Mouse (Mus musculus) embryonic facial prominence, embryonic 14.5 days (tissue): ENCODE results near the gene Pitpna. TPM values are rescaled to one million over a fixed set of nuclear protein-coding genes. Genes with fewer than 3 reads are reported as not detected.
A peak's percentile ranks its signal among the peaks of the same experiment; 100 is the strongest.

Source experiments
- ATAC-seq: fragments of 200-750 bp; cut with Nextera tagmentation; 2 replicates; pipeline ENCODE4 v1.8.0; 2017; ENCODE audit warnings: low read depth, moderate number of reproducible peaks, moderate TSS enrichment
- DNase-seq: peaks from one replicate; pipeline ENCODE4 v3.0.0-alpha.2; 2015; ENCODE audit warnings: low spot score
- H3K27ac ChIP-seq: fragments of 300-500 bp; sonication (generic); replicated peaks from 2 replicates; pipeline ENCODE4 v1.5.1; 2014; ENCODE audit warnings: low read depth, mild to moderate bottlenecking, low read length, moderate library complexity
- H3K27me3 ChIP-seq: fragments of 300-500 bp; sonication (generic); replicated peaks from 2 replicates; pipeline ENCODE4 v1.6.1; 2014; ENCODE audit warnings: low read length; ENCODE audit not compliant: control insufficient read depth, insufficient read depth
- H3K36me3 ChIP-seq: fragments of 300-500 bp; sonication (generic); 2 replicates; pipeline ENCODE4 v1.6.1; 2014; ENCODE audit warnings: low read length, mixed read lengths; ENCODE audit not compliant: control insufficient read depth, insufficient read depth
- H3K4me1 ChIP-seq: fragments of 300-500 bp; sonication (generic); 2 replicates; pipeline ENCODE4 v1.6.1; 2014; ENCODE audit warnings: antibody characterized with exemption, low read length; ENCODE audit not compliant: control insufficient read depth, insufficient read depth
- H3K4me2 ChIP-seq: fragments of 300-500 bp; sonication (generic); 2 replicates; pipeline ENCODE4 v1.6.1; 2014; ENCODE audit warnings: low read depth, mild to moderate bottlenecking, low read length, moderate library complexity, mixed read lengths
- H3K4me3 ChIP-seq: fragments of 300-500 bp; sonication (generic); 2 replicates; pipeline ENCODE4 v1.5.1; 2014; ENCODE audit warnings: low read depth, mild to moderate bottlenecking, low read length
- H3K9ac ChIP-seq: fragments of 300-500 bp; sonication (generic); 2 replicates; pipeline ENCODE4 v1.6.1; 2014; ENCODE audit warnings: low read depth, mild to moderate bottlenecking, low read length, moderate library complexity, mixed read lengths
- H3K9me3 ChIP-seq: fragments of 300-500 bp; sonication (generic); 2 replicates; pipeline ENCODE4 v1.6.1; 2016; ENCODE audit warnings: low read length; ENCODE audit not compliant: control insufficient read depth
- WGBS: fragments of 180-500 bp; shearing (Covaris S2); extraction: QIAGEN DNeasy Blood & Tissue Kit; methylation state at CpG from one replicate; pipeline ENCODE4 v1.1.7; 2014; 5-methylcytosine and 5-hydroxymethylcytosine counted together
- polyA plus RNA-seq: library from polyadenylated mRNA; unstranded; fragments of >200 nt; fragmentation: Nextera tagmentation; extraction: Ambion mirVana; gene quantifications from 2 replicates; pipeline ENCODE4 v1.2.1, GENCODE M21; 2014

Gene Pitpna
- polyA plus RNA-seq, 1 experiment from 2014 or later, result 86.3 TPM

DNA sequence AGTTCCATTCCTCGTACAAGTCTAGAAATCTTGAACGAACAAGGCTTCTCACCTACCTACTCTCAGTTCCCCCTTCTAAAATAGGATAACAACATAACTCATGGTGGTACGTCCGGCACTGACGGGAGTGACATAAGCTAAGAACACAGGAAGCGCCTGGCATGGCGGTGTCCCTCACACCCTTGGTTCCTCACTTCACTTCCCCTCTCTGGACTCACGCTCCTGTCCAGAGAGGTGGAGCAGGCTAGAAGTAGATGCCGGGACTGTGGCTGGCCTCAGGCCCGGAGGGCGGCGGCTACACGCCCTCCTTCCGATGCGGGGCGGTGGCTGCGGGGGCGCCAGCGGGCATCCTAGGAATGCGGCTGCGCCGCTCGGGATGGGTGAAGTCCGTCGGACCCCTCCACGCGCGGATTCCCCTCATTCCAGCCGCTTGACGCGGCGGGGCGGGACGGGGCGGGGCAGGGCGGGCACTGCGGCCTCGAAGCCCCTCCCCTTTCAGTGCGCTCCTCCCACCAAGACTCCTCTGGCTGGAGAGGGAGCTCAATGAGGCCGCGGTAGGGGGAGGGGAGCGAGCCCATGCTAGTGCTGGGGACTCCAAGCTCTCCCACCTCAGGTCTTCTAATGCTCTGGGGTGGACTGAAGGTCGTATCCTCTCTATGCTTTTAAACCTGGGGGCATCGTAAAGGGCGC lies 66.0 kb downstream of the Pitpna start:
- WGBS, result 4% methylated on average over 13 of the region's 45 CpGs
- peaks cover 12% of the 10 kb centered on the region; the same call in 1 of the 2 replicates for H3K36me3 ChIP-seq
- no peaks in the 10 kb centered on the region for H3K9me3 ChIP-seq
- H3K27me3 ChIP-seq, result peaks cover 8% of the 10 kb centered on the region; the same call in 1 of the 2 replicates
- peak overlapping the region; percentile 75 for H3K27ac ChIP-seq
- H3K9ac ChIP-seq, result peak overlapping the region; percentile 58
- peak overlapping the region; percentile 53 for H3K4me3 ChIP-seq
- H3K4me2 ChIP-seq, result peak overlapping the region; percentile 90
- DNase-seq, result peak; percentile 91
- H3K4me1 ChIP-seq, result peaks cover 37% of the 10 kb centered on the region
- ATAC-seq, result peak; percentile 61

DNA sequence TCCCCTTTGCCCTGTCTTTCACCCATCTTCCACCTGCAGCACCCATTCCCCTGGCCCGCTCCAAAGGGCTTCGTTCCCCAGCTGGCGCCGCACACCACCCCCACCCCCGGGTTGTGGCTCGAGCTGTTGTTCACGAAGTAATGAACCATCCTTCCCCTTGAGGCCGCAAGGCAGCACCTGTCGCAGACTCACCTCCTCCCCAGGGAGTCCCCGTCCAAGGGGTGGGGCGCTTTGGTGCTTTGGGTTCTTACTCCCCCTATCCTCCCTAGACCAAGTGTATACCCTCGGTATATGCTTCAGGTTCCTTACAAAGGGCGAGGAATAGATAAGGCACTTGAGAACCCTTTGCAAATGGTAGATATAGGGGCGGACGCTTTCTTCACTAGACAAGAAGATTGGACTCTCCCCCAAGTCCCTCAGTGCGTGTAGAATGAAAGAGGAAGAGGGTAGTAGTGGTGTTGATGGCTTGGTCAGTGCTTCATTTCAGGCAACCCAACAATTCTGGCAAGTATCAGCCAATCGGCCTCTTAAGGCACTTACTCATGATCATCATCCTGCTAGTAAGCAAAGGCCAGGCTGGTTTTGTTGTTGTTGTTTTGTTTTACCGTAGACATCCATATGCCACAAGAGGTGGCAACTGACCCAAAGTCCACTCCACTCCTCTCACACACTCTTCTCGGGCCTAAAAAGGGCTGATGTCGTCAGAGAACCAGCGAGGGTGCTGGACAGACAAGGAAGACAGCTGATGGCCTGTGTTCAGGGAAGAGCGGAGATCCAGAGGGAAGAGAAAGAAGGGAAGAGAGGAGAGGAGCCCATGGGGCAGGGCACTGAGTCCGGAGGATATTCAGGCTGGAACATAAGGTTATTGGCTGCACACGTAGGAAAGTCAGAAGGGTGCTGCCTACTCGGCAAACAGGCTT lies 66.8 kb downstream of the Pitpna start:
- peaks cover 20% of the 10 kb centered on the region; the same call in 1 of the 2 replicates for H3K36me3 ChIP-seq
- peak overlapping the region; percentile 85 for H3K9ac ChIP-seq
- peak overlapping the region; percentile 90 for H3K4me2 ChIP-seq
- DNase-seq, result no peak
- peaks cover 8% of the 10 kb centered on the region; the same call in 1 of the 2 replicates for H3K27me3 ChIP-seq
- 47% methylated on average over 25 of the region's 25 CpGs for WGBS
- H3K9me3 ChIP-seq, result no peaks in the 10 kb centered on the region
- H3K4me1 ChIP-seq, result peaks cover 37% of the 10 kb centered on the region
- peak overlapping the region; percentile 81 for H3K4me3 ChIP-seq
- peak; percentile 10; the same call in 1 of the 2 replicates for ATAC-seq
- peak overlapping the region; percentile 78; the same call in 1 of the 2 replicates for H3K27ac ChIP-seq

DNA sequence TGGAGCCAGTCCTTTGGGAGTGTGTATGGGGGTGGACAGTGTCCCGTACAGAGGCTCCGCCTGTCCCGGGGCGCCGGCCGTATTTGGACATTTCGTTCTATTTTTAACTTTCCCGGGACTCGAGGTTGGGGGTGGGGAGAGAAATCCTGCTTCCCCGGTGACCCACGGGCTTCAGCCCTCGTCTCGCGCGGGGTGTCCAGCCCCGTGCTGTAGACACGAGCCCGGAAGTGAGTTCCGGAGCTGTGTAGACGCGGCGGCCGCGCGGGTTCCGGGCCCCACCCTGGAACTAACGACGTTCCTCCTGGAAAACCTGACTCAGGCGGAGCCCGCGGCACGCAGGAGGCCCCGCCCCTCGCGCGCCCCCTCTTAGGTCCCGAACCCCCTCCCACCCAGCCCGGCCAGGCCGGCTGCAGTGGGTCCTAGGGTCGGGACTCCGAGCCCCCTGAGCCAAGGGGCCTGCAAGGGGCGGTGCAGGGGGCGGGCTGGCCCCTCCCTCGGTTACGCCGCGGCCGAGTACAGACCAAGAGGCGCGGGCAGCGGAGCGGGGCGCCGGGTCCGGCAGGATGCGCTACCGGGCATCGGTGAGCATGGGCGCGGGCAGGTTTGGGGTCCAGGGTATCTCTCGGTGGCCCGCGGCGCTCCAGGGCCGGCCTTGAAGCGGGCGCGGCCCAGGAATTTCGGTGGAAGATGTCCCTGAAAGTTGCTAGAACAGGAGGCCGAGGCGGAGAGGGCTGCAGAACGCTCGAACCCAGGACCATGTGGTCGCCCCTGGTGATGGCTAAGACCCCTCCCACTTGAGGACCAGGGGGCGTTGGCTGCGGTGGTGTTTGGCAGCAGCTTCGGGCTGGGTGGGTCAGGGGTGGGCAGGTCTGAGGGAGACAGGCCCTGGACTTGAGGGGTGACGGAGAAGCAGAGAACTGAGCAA lies 68.0 kb downstream of the Pitpna start:
- peak; percentile 58 for ATAC-seq
- H3K27ac ChIP-seq, result peak overlapping the region; percentile 78
- peaks cover 37% of the 10 kb centered on the region for H3K4me1 ChIP-seq
- H3K36me3 ChIP-seq, result peaks cover 30% of the 10 kb centered on the region; the same call in 1 of the 2 replicates
- peak overlapping the region; percentile 81 for H3K4me3 ChIP-seq
- peak overlapping the region; percentile 85 for H3K9ac ChIP-seq
- peaks cover 8% of the 10 kb centered on the region; the same call in 1 of the 2 replicates for H3K27me3 ChIP-seq
- H3K9me3 ChIP-seq, result no peaks in the 10 kb centered on the region
- DNase-seq, result peak; percentile 86
- 2% methylated on average over 45 of the region's 78 CpGs for WGBS
- peak overlapping the region; percentile 82 for H3K4me2 ChIP-seq

DNA sequence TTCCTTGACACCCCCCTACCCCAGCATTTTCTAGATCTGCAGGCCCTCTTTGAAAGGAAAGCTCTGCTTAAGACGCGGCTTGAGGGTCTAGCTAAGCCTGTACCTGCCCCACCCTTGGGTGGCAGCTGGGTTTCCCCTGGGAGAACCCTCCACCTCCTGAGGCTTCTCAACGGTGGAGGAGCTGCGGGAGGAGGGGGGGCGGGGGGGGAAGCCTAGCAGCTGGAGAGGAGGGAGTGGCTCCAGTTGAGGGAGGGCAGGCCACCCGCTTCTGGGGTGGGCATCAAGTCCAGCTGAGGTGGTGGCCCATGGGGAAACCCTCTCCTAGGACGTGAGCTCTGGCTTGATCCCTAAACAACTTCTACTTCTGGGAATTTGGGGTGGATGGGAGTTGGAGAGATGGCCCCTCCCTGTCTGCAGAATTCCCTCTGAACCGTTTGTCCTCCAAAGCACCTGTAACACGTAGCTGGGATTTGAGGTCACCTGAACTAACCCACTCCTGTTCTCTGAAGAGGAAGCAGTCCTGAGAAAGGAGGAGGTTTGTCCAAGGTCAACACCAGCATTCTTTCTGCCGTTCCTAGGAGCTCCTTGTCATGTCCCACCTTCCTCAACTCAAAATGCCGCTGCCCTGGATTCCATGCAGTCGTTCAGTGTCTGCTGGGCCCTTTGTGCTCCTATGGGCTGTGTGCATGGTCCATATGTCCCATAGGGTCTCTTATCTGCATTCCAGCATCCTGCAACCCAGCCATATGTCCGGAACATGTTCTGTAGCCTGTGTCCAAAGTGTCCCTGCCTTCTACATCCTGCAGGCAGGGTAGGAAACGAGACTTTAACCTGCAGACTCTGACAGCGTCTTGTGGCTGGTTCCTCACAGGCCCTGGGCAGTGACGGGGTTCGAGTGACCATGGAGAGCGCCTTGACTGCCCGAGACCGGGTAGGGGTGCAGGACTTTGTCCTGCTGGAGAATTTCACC lies 69.0 kb downstream of the Pitpna start:
- Histone ChIP-seq H3K27ac (peak overlapping the region; percentile 78), H3K9ac (peak overlapping the region; percentile 85), H3K36me3 (peaks cover 40% of the 10 kb centered on the region; the same call in 1 of the 2 replicates), H3K4me2 (peak overlapping the region; percentile 82), H3K27me3 (peaks cover 8% of the 10 kb centered on the region; the same call in 1 of the 2 replicates), H3K9me3 (no peaks in the 10 kb centered on the region), H3K4me3 (peak overlapping the region; percentile 81), H3K4me1 (peaks cover 32% of the 10 kb centered on the region)
- no peak for ATAC-seq
- no peak for DNase-seq
- 68% methylated on average over 13 of the region's 20 CpGs for WGBS

DNA sequence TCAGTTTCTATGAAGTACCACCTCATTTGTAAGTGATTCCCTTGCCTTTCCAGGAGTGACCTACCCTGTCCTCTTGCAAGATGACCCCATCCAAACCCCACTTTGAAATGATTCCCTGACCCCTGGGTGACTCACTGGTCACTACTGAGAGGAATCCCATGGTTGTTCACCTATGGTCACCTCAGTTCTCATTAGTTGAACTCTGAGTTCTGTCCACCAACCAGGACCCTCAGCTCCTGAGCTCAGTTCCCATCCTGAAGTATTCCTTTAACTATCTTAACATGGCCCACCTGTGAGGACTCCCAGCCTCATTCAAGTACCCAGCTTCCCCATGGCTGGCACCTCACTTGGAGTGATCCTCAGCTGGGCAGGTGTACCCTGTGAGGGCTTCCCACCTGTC lies 69.9 kb downstream of the Pitpna start:
- no peaks in the 10 kb centered on the region for H3K27me3 ChIP-seq
- H3K9ac ChIP-seq, result no peak overlapping the region
- no peak overlapping the region for H3K4me3 ChIP-seq
- H3K9me3 ChIP-seq, result no peaks in the 10 kb centered on the region
- ATAC-seq, result no peak
- H3K27ac ChIP-seq, result no peak overlapping the region
- H3K4me1 ChIP-seq, result peaks cover 26% of the 10 kb centered on the region
- H3K36me3 ChIP-seq, result peaks cover 50% of the 10 kb centered on the region
- DNase-seq, result no peak
- H3K4me2 ChIP-seq, result no peak overlapping the region

DNA sequence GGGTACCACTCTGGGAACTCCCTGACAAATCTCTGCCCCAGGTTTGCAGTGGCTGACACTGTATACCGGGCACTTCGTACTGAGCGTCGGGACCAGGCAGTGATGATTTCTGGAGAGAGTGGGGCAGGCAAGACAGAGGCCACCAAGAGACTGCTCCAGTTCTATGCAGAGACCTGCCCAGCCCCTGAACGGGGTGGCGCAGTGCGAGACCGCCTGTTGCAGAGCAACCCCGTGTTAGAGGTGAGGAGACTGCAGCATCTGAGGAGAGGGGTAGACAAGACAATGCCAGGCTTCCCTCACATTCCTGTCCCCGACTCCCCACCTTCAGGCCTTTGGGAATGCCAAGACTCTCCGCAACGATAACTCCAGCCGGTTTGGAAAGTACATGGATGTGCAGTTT lies 70.4 kb downstream of the Pitpna start:
- no peak for ATAC-seq
- no peak overlapping the region for H3K27ac ChIP-seq
- no peak overlapping the region for H3K4me2 ChIP-seq
- no peak overlapping the region for H3K9ac ChIP-seq
- 94% methylated on average over 13 of the region's 13 CpGs for WGBS
- H3K4me3 ChIP-seq, result no peak overlapping the region
- H3K4me1 ChIP-seq, result peaks cover 22% of the 10 kb centered on the region
- H3K9me3 ChIP-seq, result no peaks in the 10 kb centered on the region
- H3K27me3 ChIP-seq, result no peaks in the 10 kb centered on the region
- H3K36me3 ChIP-seq, result peaks cover 54% of the 10 kb centered on the region
- DNase-seq, result no peak

DNA sequence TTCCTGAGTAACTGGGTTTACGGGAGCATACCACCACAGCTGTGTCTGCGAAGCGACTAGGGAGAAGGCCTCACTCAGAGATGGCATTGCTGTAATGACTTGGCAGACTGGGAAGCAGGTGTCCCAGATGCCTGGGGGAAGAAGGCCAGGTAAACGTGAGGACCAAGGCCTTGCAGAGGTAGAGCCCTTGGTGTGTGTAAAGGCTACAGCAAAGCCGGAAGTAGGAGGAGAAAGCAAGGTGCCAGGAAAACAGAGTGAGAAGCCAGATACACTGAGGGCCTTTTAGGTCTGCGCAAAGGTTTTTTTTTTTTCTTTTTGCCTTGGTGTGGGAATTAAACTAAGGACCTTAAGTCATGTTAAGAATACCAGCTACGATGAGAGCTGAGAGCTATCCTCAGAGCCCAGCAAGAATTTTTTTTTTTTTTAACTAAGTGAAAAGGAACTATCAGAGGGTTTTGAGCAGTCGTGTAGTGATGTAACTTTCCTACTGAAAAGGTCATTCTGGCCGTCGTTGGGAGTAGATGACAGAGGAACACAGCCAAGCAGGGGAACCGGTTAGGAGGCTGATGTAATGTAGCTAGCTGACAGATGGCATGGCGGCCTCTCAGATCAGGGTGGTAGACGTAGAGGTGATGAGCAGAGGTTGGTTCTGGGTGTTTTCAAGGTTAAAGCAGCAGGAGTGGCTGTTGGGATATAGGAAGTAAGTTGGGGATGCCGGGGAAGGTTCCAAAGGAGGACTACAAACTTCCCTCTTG lies 71.3 kb downstream of the Pitpna start:
- Histone ChIP-seq H3K4me3 (no peak overlapping the region), H3K9me3 (no peaks in the 10 kb centered on the region), H3K27ac (no peak overlapping the region), H3K4me1 (peaks cover 16% of the 10 kb centered on the region), H3K36me3 (peaks cover 56% of the 10 kb centered on the region), H3K27me3 (no peaks in the 10 kb centered on the region), H3K4me2 (no peak overlapping the region), H3K9ac (no peak overlapping the region)
- DNase-seq (no peak), ATAC-seq (no peak)
- WGBS, result 81% methylated on average over 14 of the region's 14 CpGs
